Mouse (Mus musculus): ENCODE data around the gene Acsf2. TPM values are rescaled to one million over a fixed set of nuclear protein-coding genes. Genes with fewer than 3 reads are reported as not detected.

Gene Acsf2
- polyA plus RNA-seq, 1 experiment, result 12.9 TPM

GRCm38 (mm10) chr11:94571850-94572249 is 29.8 kb downstream of the Acsf2 start:
- Histone ChIP-seq H3K9me3 (no peaks in the 10 kb centered on the region), H3K4me1 (peaks cover 41% of the 10 kb centered on the region), H3K4me3 (replicated peaks) (no peak overlapping the region), H3K36me3 (replicated peaks; ENCODE audit: low read length) (peaks cover 36% of the 10 kb centered on the region), H3K27me3 (replicated peaks) (no peaks in the 10 kb centered on the region)
- TF ChIP-seq FLI1 (IDR thresholded peaks at IDR 0.05; ENCODE audit: low read length), result no peak
- no peak for TF ChIP-seq GATA1 (IDR thresholded peaks at IDR 0.05; ENCODE audit: borderline replicate concordance, low read length)

GRCm38 (mm10) chr11:94570612-94571011 is 31.1 kb downstream of the Acsf2 start:
- H3K4me1 ChIP-seq, result peaks cover 54% of the 10 kb centered on the region
- no peaks in the 10 kb centered on the region for H3K9me3 ChIP-seq
- peaks cover 33% of the 10 kb centered on the region for H3K36me3 ChIP-seq (replicated peaks; ENCODE audit: low read length)
- H3K27me3 ChIP-seq (replicated peaks), result peaks cover 2% of the 10 kb centered on the region
- no peak for TF ChIP-seq FLI1 (IDR thresholded peaks at IDR 0.05; ENCODE audit: low read length)
- no peak for TF ChIP-seq GATA1 (IDR thresholded peaks at IDR 0.05; ENCODE audit: borderline replicate concordance, low read length)
- peak overlapping the region; percentile 38 for H3K4me3 ChIP-seq (replicated peaks)

DNA sequence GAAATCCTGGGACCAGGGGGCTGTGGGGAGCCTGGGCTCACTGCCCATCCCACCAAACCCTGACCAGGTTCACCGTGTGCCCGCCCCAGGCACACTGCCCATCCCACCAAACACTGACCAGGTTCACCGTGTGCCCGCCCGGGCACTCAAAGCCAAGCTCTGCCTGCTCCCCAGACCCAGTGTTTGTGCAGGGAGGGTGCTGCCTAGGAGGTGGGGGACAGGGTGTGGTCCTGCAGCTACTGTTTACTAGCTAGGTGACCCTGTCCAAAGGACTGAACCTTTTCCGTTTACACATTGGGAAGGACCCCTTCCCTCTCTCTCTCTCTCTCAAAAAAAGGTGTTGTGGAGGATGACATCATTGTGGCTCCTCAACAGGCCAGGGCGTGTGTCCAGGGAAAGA is 34.3 kb downstream of the Acsf2 start:
- Histone ChIP-seq H3K9me3 (no peaks in the 10 kb centered on the region), H3K27me3 (replicated peaks) (peaks cover 12% of the 10 kb centered on the region), H3K4me3 (replicated peaks) (no peak overlapping the region), H3K4me1 (peaks cover 77% of the 10 kb centered on the region), H3K36me3 (replicated peaks; ENCODE audit: low read length) (peaks cover 39% of the 10 kb centered on the region)
- no peak for TF ChIP-seq GATA1 (IDR thresholded peaks at IDR 0.05; ENCODE audit: borderline replicate concordance, low read length)
- TF ChIP-seq FLI1 (IDR thresholded peaks at IDR 0.05; ENCODE audit: low read length), result no peak

DNA sequence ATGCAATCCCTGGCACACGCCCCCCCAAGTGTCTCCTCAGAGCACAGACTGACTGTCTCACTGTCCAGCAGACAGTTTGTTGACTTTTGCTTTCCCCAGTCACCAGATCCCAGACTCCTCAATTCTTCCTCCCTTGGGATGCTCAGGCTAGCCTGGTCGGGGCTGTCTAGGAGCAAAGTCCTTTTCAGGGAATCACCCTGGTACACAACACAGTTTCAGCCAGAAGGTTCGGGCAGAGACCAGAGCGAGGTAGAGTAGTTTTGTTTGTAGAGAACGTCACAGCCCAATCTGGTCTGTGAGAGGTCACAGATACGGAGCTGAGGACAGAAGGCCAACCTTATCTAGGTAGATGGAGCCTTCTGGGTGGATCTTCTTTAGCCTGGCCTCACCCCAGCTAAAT is 35.1 kb downstream of the Acsf2 start:
- H3K36me3 ChIP-seq (replicated peaks; ENCODE audit: low read length), result peaks cover 44% of the 10 kb centered on the region
- peaks cover 70% of the 10 kb centered on the region for H3K4me1 ChIP-seq
- H3K9me3 ChIP-seq, result no peaks in the 10 kb centered on the region
- TF ChIP-seq FLI1 (IDR thresholded peaks at IDR 0.05; ENCODE audit: low read length), result no peak
- no peak for TF ChIP-seq GATA1 (IDR thresholded peaks at IDR 0.05; ENCODE audit: borderline replicate concordance, low read length)
- H3K4me3 ChIP-seq (replicated peaks), result no peak overlapping the region
- H3K27me3 ChIP-seq (replicated peaks), result peaks cover 12% of the 10 kb centered on the region

DNA sequence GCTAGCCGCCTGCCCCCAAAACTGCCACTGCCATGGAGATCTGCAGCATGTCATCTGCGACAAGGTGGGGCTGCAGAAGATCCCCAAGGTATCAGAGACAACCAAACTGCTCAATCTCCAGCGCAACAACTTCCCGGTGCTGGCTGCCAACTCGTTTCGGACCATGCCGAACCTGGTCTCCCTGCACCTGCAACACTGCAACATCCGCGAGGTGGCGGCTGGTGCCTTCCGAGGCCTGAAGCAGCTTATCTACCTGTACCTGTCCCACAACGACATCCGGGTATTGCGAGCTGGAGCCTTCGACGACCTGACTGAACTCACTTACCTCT is 36.6 kb downstream of the Acsf2 start:
- Histone ChIP-seq H3K4me1 (peaks cover 59% of the 10 kb centered on the region), H3K27me3 (replicated peaks) (peaks cover 12% of the 10 kb centered on the region), H3K4me3 (replicated peaks) (peak overlapping the region; percentile 90), H3K9me3 (no peaks in the 10 kb centered on the region), H3K36me3 (replicated peaks; ENCODE audit: low read length) (peaks cover 42% of the 10 kb centered on the region)
- TF ChIP-seq GATA1 (IDR thresholded peaks at IDR 0.05; ENCODE audit: borderline replicate concordance, low read length) (no peak), FLI1 (IDR thresholded peaks at IDR 0.05; ENCODE audit: low read length) (no peak)

- no peak for TF ChIP-seq GATA1 (IDR thresholded peaks at IDR 0.05; ENCODE audit: borderline replicate concordance, low read length)
- no peak; the same call in 1 of the 2 replicates for TF ChIP-seq FLI1 (IDR thresholded peaks at IDR 0.05; ENCODE audit: low read length)
- Histone ChIP-seq H3K9me3 (no peaks in the 10 kb centered on the region), H3K4me3 (replicated peaks) (peak within 1 kb of the TSS; percentile 90), H3K4me1 (peaks cover 57% of the 10 kb centered on the region), H3K27me3 (replicated peaks) (peaks cover 12% of the 10 kb centered on the region), H3K36me3 (replicated peaks; ENCODE audit: low read length) (peaks cover 41% of the 10 kb centered on the region)
These were observed 37.1 kb downstream of the Acsf2 start, which contains the start of gene Chad for GRCm38 (mm10) chr11:94564437-94565150. Chad (plus strand) TSS chr11:94565047.

- Histone ChIP-seq H3K27me3 (replicated peaks) (peaks cover 12% of the 10 kb centered on the region), H3K9me3 (no peaks in the 10 kb centered on the region), H3K36me3 (replicated peaks; ENCODE audit: low read length) (peaks cover 40% of the 10 kb centered on the region), H3K4me3 (replicated peaks) (peak overlapping the region; percentile 90), H3K4me1 (peaks cover 55% of the 10 kb centered on the region)
- TF ChIP-seq FLI1 (IDR thresholded peaks at IDR 0.05; ENCODE audit: low read length), result no peak
- TF ChIP-seq GATA1 (IDR thresholded peaks at IDR 0.05; ENCODE audit: borderline replicate concordance, low read length), result no peak
These were observed 37.9 kb downstream of the Acsf2 start for GRCm38 (mm10) chr11:94563821-94564220.

- H3K4me3 ChIP-seq (replicated peaks), result peak overlapping the region; percentile 90
- peaks cover 55% of the 10 kb centered on the region for H3K4me1 ChIP-seq
- no peak for TF ChIP-seq GATA1 (IDR thresholded peaks at IDR 0.05; ENCODE audit: borderline replicate concordance, low read length)
- no peak for TF ChIP-seq FLI1 (IDR thresholded peaks at IDR 0.05; ENCODE audit: low read length)
- peaks cover 40% of the 10 kb centered on the region for H3K36me3 ChIP-seq (replicated peaks; ENCODE audit: low read length)
- H3K9me3 ChIP-seq, result no peaks in the 10 kb centered on the region
- peaks cover 12% of the 10 kb centered on the region for H3K27me3 ChIP-seq (replicated peaks)
These were observed 38.3 kb downstream of the Acsf2 start for GRCm38 (mm10) chr11:94563383-94563782.

GRCm38 (mm10) chr11:94558226-94558625 is 43.4 kb downstream of the Acsf2 start:
- H3K9me3 ChIP-seq, result no peaks in the 10 kb centered on the region
- peaks cover 42% of the 10 kb centered on the region for H3K36me3 ChIP-seq (replicated peaks; ENCODE audit: low read length)
- no peak overlapping the region for H3K4me3 ChIP-seq (replicated peaks)

DNA sequence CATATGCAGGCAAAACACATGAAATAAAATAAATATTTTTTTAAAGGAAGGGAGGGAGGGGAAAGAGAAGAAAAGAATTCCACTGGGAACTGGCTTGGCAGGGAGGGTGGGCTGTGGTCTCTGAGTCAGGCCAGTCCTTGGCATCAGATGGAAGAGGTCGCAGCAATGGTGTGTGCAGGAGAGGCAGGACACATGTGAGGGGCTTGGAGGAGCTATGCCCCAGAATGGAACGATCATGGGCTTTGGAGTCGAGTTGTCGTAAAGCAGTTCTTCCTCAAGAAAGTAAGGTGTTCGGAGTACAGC is 51.3 kb downstream of the Acsf2 start:
- H3K27me3 ChIP-seq (replicated peaks), result no peaks in the 10 kb centered on the region
- peaks cover 7% of the 10 kb centered on the region for H3K9me3 ChIP-seq
- TF ChIP-seq FLI1 (IDR thresholded peaks at IDR 0.05; ENCODE audit: low read length) (no peak), GATA1 (IDR thresholded peaks at IDR 0.05; ENCODE audit: borderline replicate concordance, low read length) (no peak)
- H3K4me1 ChIP-seq, result peaks cover 55% of the 10 kb centered on the region
- H3K4me3 ChIP-seq (replicated peaks), result peak overlapping the region; percentile 71
- H3K36me3 ChIP-seq (replicated peaks; ENCODE audit: low read length), result peaks cover 12% of the 10 kb centered on the region

More at GRCm38 (mm10) chr11:94558226-94558625, 43.4 kb downstream of the Acsf2 start:
- H3K4me1 ChIP-seq, result peaks cover 18% of the 10 kb centered on the region
- TF ChIP-seq GATA1 (IDR thresholded peaks at IDR 0.05; ENCODE audit: borderline replicate concordance, low read length), result no peak
- TF ChIP-seq FLI1 (IDR thresholded peaks at IDR 0.05; ENCODE audit: low read length), result no peak
- H3K27me3 ChIP-seq (replicated peaks), result no peaks in the 10 kb centered on the region

Data from megakaryocyte, embryonic 14.5 days (primary cell).